Mouse (Mus musculus) embryonic fibroblast, embryonic 13.5 days (primary cell): ENCODE data around the gene Phf5a.
A peak's percentile ranks its signal among the peaks of the same experiment; 100 is the strongest.

ENCODE experiments used
- CTCF ChIP-seq: IDR thresholded peaks from 2 replicates; pipeline ENCODE4 v1.5.1; 2011; ENCODE audit warnings: mild to moderate bottlenecking, control low read depth, low read length, moderate library complexity, borderline replicate concordance; ENCODE audit not compliant: insufficient read depth
- POLR2A ChIP-seq: IDR thresholded peaks from 2 replicates; pipeline ENCODE4 v1.6.1; 2011; ENCODE audit warnings: low read depth, mild to moderate bottlenecking, control low read depth, low read length, moderate library complexity

DNA sequence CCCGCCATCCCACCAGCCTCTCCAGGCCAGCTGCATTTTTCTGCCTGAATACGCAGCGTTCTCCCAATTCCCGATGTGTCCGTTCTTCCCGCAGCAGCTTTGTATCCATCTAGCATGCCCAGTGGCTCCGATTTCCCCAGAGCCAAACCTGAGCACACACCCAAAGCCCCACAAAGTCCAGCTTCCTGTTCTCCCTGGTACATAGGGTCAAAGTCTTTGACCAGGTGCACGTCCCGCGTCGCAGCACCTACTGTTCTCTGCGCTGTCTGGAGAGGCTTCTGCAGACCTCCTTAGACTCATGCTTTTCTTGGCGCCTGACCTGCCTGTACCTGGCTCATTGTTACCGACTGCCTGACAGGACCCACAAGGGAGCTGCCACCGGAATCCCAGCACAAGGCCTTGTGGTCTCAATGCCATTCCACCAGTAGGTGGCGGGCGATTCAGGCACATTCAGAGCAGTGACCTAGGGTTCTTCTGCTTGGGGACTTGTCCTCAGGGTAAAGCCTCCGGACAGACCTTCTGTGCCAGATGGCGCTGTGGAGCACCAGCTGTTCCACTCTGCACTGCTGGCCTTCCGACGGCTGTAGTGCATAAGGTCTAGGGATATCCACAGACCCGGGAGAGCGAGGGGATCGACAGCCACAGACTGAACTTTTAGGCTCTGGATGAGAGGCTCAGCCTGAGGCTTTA is 40.4 kb downstream of the Phf5a start:
- TF ChIP-seq POLR2A: no peak
- peak; percentile 95 for TF ChIP-seq CTCF
